Mouse (Mus musculus) MEL (cell line): ENCODE measurements around the gene Gm9833.

Source experiments
- CHD1 ChIP-seq: IDR thresholded peaks from 2 replicates; pipeline ENCODE4 v1.6.1; 2012; ENCODE audit warnings: low read depth, mild to moderate bottlenecking, inconsistent platforms, low read length, improper control_type of control experiment
- CTCF ChIP-seq, 3 experiments: IDR thresholded peaks in 2 of 3; conservative IDR thresholded peaks in 1 of 3; 2 replicates each; pipeline ENCODE4 v1.5.1; 2011 to 2012; ENCODE audit warnings: low read length in 3 of 3, low read depth in 2 of 3, mild to moderate bottlenecking in 2 of 3, improper control_type of control experiment in 1 of 3, inconsistent platforms in 1 of 3, mixed read lengths in 1 of 3, moderate library complexity in 1 of 3; ENCODE audit not compliant: control insufficient read depth in 1 of 3, insufficient read depth in 1 of 3, poor library complexity in 1 of 3, severe bottlenecking in 1 of 3
- EP300 ChIP-seq, 2 experiments: IDR thresholded peaks; 2 replicates each; pipeline ENCODE4 v1.6.1; 2011; ENCODE audit warnings: improper control_type of control experiment in 2 of 2, low read length in 2 of 2, low read depth in 1 of 2, mild to moderate bottlenecking in 1 of 2
- GATA1 ChIP-seq: IDR thresholded peaks from 2 replicates; pipeline ENCODE4 v1.6.1; 2011; ENCODE audit warnings: low read depth, low read length, improper control_type of control experiment
- MXI1 ChIP-seq: IDR thresholded peaks from 2 replicates; pipeline ENCODE4 v1.6.1; 2011; ENCODE audit warnings: mild to moderate bottlenecking, low read depth, low read length, improper control_type of control experiment
- MYC ChIP-seq: IDR thresholded peaks from 2 replicates; pipeline ENCODE4 v1.6.1; 2011; ENCODE audit warnings: low read depth, mild to moderate bottlenecking, low read length, improper control_type of control experiment, moderate library complexity
- POLR2A ChIP-seq, 2 experiments: IDR thresholded peaks; 2 replicates each; pipeline ENCODE4 v1.6.1; 2011 to 2012; ENCODE audit warnings: low read length in 2 of 2, mild to moderate bottlenecking in 2 of 2, control low read depth in 1 of 2, improper control_type of control experiment in 1 of 2, low read depth in 1 of 2, moderate library complexity in 1 of 2; ENCODE audit not compliant: control insufficient read depth in 1 of 2, insufficient read depth in 1 of 2, poor library complexity in 1 of 2
- POLR2AphosphoS5 ChIP-seq: IDR thresholded peaks from 2 replicates; pipeline ENCODE4 v1.6.1; 2012; ENCODE audit warnings: low read depth, borderline replicate concordance, mild to moderate bottlenecking, inconsistent platforms, low read length, moderate library complexity, mixed read lengths
- USF1 ChIP-seq: IDR thresholded peaks from 2 replicates; pipeline ENCODE4 v1.6.1; 2014; ENCODE audit warnings: low read depth, mild to moderate bottlenecking, inconsistent platforms, low read length, improper control_type of control experiment, moderate library complexity
- ZC3H11A ChIP-seq: IDR thresholded peaks from 2 replicates; pipeline ENCODE4 v1.6.1; 2012; ENCODE audit warnings: low read depth, mild to moderate bottlenecking, inconsistent platforms, low read length, improper control_type of control experiment
- ZKSCAN1 ChIP-seq: IDR thresholded peaks from 2 replicates; pipeline ENCODE4 v1.6.1; 2012; ENCODE audit warnings: low read depth, mild to moderate bottlenecking, inconsistent platforms, low read length, improper control_type of control experiment, moderate library complexity

- TF ChIP-seq POLR2AphosphoS5 (no peak), CTCF (IDR thresholded peaks at IDR 0.05 in 2 of 3, conservative IDR thresholded peaks at IDR 0.05 in 1 of 3; ENCODE audit: control insufficient read depth in 1 of 3, insufficient read depth in 1 of 3, low read depth in 2 of 3, low read length in 3 of 3, poor library complexity in 1 of 3, severe bottlenecking in 1 of 3) (no peak), ZC3H11A (no peak), MXI1 (no peak), POLR2A (IDR thresholded peaks at IDR 0.05; ENCODE audit: control insufficient read depth in 1 of 2, insufficient read depth in 1 of 2, low read depth in 1 of 2, low read length in 2 of 2, poor library complexity in 1 of 2) (no peak), USF1 (no peak), MYC (no peak), GATA1 (no peak), EP300 (IDR thresholded peaks at IDR 0.05; ENCODE audit: low read depth in 1 of 2, low read length in 2 of 2) (no peak), ZKSCAN1 (no peak), CHD1 (no peak)
These were observed 11.8 kb downstream of the Gm9833 start for GRCm38 (mm10) chr3:10099756-10100155.
